Mouse (Mus musculus) intestine, postnatal 0 days (tissue): Measurements from ENCODE around the gene Pde1c. TPM values are rescaled to one million over a fixed set of nuclear protein-coding genes. Genes with fewer than 3 reads are reported as not detected.

Experiments
- ATAC-seq: fragments of 200-750 bp; cut with Nextera tagmentation; 2 replicates; pipeline ENCODE4 v1.8.0; 2017; ENCODE audit warnings: mild to moderate bottlenecking, moderate TSS enrichment, moderate library complexity
- H3K27ac ChIP-seq: fragments of 300-500 bp; sonication (generic); 2 replicates; pipeline ENCODE4 v1.5.1; 2014; ENCODE audit warnings: mild to moderate bottlenecking, low read depth, low read length, moderate library complexity
- H3K27me3 ChIP-seq: fragments of 300-500 bp; sonication (generic); replicated peaks from 2 replicates; pipeline ENCODE4 v1.6.1; 2014; ENCODE audit warnings: low read length, mixed read lengths; ENCODE audit not compliant: control insufficient read depth, insufficient read depth
- H3K36me3 ChIP-seq: fragments of 300-500 bp; sonication (generic); 2 replicates; pipeline ENCODE4 v1.6.1; 2014; ENCODE audit warnings: mild to moderate bottlenecking, moderate library complexity; ENCODE audit not compliant: control insufficient read depth, insufficient read depth
- H3K4me1 ChIP-seq: fragments of 300-500 bp; sonication (generic); replicated peaks from 2 replicates; pipeline ENCODE4 v1.6.1; 2014; ENCODE audit warnings: antibody characterized with exemption, low read length, mixed read lengths; ENCODE audit not compliant: control insufficient read depth, insufficient read depth
- H3K4me2 ChIP-seq: fragments of 300-500 bp; sonication (generic); replicated peaks from 2 replicates; pipeline ENCODE4 v1.6.1; 2014; ENCODE audit warnings: low read depth, mild to moderate bottlenecking, moderate library complexity
- H3K4me3 ChIP-seq: fragments of 300-500 bp; sonication (generic); 2 replicates; pipeline ENCODE4 v1.5.1; 2014; ENCODE audit warnings: low read depth, low read length
- H3K9ac ChIP-seq: fragments of 300-500 bp; sonication (generic); 2 replicates; pipeline ENCODE4 v1.6.1; 2014; ENCODE audit warnings: mild to moderate bottlenecking, low read depth, low read length
- H3K9me3 ChIP-seq: fragments of 300-500 bp; sonication (generic); 2 replicates; pipeline ENCODE4 v1.6.1; 2016; ENCODE audit warnings: mixed run types; ENCODE audit not compliant: control insufficient read depth
- CTCF ChIP-seq: sonication (generic); IDR thresholded peaks from 2 replicates; pipeline ENCODE4 v1.5.1; 2016; ENCODE audit warnings: low read depth, mild to moderate bottlenecking, control low read depth, antibody characterized with exemption, moderate library complexity
- WGBS: fragments of 180-500 bp; shearing (Covaris S2); extraction: QIAGEN DNeasy Blood & Tissue Kit; methylation state at CpG from one replicate; pipeline ENCODE4 v1.1.7; 2014; 5-methylcytosine and 5-hydroxymethylcytosine counted together
- microRNA-seq: library from miRNA; unstranded; fragments of <30 nt; microRNA quantifications from one replicate; pipeline ENCODE4, GENCODE M21; 2016
- polyA plus RNA-seq: library from polyadenylated mRNA; unstranded; fragments of >200 nt; fragmentation: Nextera tagmentation; extraction: Ambion mirVana; gene quantifications from 2 replicates; pipeline ENCODE4 v1.2.1, GENCODE M21; 2015

Gene Pde1c
- polyA plus RNA-seq, 1 experiment from 2014 or later: 0.76 TPM

- Histone ChIP-seq H3K4me3 (no peak overlapping the region), H3K27me3 (no peaks in the 10 kb centered on the region), H3K9ac (no peak overlapping the region), H3K4me2 (no peak overlapping the region), H3K4me1 (no peaks in the 10 kb centered on the region), H3K9me3 (no peaks in the 10 kb centered on the region), H3K27ac (no peak overlapping the region), H3K36me3 (no peaks in the 10 kb centered on the region)
- 61% methylated on average over 5 of the region's 5 CpGs for WGBS
- TF ChIP-seq CTCF: no peak
- ATAC-seq: no peak
Observed at GRCm38 (mm10) chr6:56029986-56030385, 538.9 kb downstream of the Pde1c start.

GRCm38 (mm10) chr6:56027966-56028365 is 540.9 kb downstream of the Pde1c start:
- H3K4me2 ChIP-seq: no peak overlapping the region
- no peaks in the 10 kb centered on the region for H3K36me3 ChIP-seq
- no peak overlapping the region for H3K4me3 ChIP-seq
- H3K27me3 ChIP-seq: no peaks in the 10 kb centered on the region
- no peak overlapping the region for H3K27ac ChIP-seq
- no peaks in the 10 kb centered on the region for H3K4me1 ChIP-seq
- no peak overlapping the region for H3K9ac ChIP-seq
- TF ChIP-seq CTCF: no peak
- WGBS: 76% methylated on average over 5 of the region's 5 CpGs
- H3K9me3 ChIP-seq: no peaks in the 10 kb centered on the region
- no peak for ATAC-seq

- H3K36me3 ChIP-seq: no peaks in the 10 kb centered on the region
- TF ChIP-seq CTCF: no peak
- H3K9me3 ChIP-seq: no peaks in the 10 kb centered on the region
- no peak overlapping the region for H3K27ac ChIP-seq
- no peak overlapping the region for H3K4me2 ChIP-seq
- WGBS: 71% methylated on average over 6 of the region's 6 CpGs
- H3K9ac ChIP-seq: no peak overlapping the region
- no peak overlapping the region for H3K4me3 ChIP-seq
- H3K27me3 ChIP-seq: no peaks in the 10 kb centered on the region
- ATAC-seq: no peak
- no peaks in the 10 kb centered on the region for H3K4me1 ChIP-seq
Observed at GRCm38 (mm10) chr6:56027318-56027717, 541.6 kb downstream of the Pde1c start.

- no peaks in the 10 kb centered on the region for H3K27me3 ChIP-seq
- H3K4me2 ChIP-seq: no peak overlapping the region
- peak; percentile 52 for TF ChIP-seq CTCF
- ATAC-seq: no peak
- H3K4me3 ChIP-seq: no peak overlapping the region
- no peaks in the 10 kb centered on the region for H3K4me1 ChIP-seq
- H3K9ac ChIP-seq: no peak overlapping the region
- 56% methylated on average over 2 of the region's 2 CpGs for WGBS
- H3K9me3 ChIP-seq: no peaks in the 10 kb centered on the region
- H3K36me3 ChIP-seq: no peaks in the 10 kb centered on the region
- H3K27ac ChIP-seq: no peak overlapping the region
Observed at GRCm38 (mm10) chr6:56025533-56025932, 543.4 kb downstream of the Pde1c start.

Small RNAs within 50 kb of the gene (microRNA-seq; reads per million reads assigned to microRNA genes)
- gene Gm44413: not detected

Other genes starting within 250 kb of the Pde1c start
- 84.9 TPM in 2 replicates for gene Lsm5, start 135.6 kb upstream of the Pde1c start, polyA plus RNA-seq
- gene Avl9, start 145.8 kb upstream of the Pde1c start, polyA plus RNA-seq: 9.6 and 11.8 TPM in 2 replicates
- gene Kbtbd2, start 228.7 kb upstream of the Pde1c start, polyA plus RNA-seq: 8.1 TPM in 2 replicates